Mouse (Mus musculus) spleen, embryonic (tissue): ENCODE measurements around the gene Gpr183.

Source experiments
- CTCF ChIA-PET: fragments of 350-600 bp; sonication (Branson Sonifier 250); formaldehyde crosslinking; loops from one replicate; lab custom pipeline; 2022; lab: Charles Lee

Gpr183 gene

GRCm38 (mm10) chr14:121912501-121912900 lies 52.5 kb downstream of the Gpr183 start:
- CTCF ChIA-PET: no interaction called here

GRCm38 (mm10) chr14:121909868-121910267 lies 55.1 kb downstream of the Gpr183 start:
- CTCF ChIA-PET: interaction anchor here (0.6 to 1.4 kb wide), 2 partner anchors 88 to 221 kb away, joined by 3 to 19 read pairs; no protein-coding TSS in a partner anchor

DNA sequence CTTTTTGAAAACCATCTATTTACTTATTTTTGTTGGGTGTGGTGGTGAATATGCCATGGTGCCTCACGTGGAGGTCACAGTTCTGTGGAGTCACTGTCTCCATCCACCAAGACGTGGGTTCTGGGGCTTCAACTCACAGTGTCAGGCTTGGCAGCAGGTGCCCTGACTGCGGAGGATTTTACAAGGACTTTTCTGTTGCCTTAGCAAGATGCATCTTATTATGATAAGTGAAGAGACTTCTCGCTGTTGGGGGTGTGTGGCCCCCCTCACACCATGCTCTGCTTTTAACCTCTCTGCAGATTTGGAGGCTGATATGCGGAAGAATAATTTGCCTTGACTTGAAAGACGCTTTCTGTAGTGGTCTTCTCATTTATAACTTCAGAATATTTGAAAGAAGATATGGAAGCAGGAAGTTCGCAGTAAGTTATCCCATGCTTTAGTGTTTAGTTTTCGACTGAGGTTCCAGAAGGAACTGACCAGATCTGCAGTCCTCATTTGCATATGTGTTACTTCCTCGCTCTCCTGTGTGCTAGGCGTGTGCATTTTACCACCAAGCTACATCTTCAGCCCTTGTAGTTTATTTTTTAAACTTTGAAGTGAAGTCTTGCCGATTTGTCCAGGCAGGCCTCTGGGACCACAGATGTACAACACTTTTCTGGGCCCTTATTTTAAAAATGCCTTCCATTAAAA lies 57.9 kb downstream of the Gpr183 start:
- CTCF ChIA-PET: no interaction called here

DNA sequence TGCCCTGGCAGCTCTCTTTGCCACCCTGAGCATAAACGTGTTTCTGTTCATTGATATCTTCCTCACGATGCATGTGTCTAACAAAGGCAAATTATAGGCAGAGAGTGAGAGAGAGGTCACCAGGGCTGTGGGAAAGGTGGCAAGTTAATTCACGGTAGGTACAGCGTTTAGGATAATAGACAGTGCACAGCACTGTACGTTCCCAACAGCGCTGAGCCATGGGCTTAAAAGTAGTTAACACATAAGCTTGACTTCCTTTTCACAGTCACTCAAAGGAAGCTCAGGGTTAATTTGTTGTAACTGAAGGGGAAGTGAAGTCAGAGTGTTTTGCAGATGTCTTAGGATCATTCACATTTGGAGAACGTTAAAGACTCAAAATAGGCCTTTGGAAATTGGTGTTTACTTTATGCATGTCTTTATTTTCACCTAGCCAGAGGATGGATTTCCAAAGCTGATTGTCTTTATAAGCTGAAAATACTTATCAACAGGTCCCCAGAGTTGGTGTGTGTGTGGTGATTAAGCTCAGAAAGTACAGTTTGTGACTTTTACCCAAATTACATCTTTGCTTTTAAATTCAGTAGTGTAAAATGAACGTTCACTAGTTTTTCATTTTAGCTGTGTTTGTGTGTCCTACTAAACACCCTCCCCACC lies 58.5 kb downstream of the Gpr183 start:
- CTCF ChIA-PET: interaction anchor here (0.9 kb wide), 1 partner anchor 10 kb away, joined by 3 read pairs; no protein-coding TSS in a partner anchor

- CTCF ChIA-PET: interaction anchor here (1.1 to 1.2 kb wide), 2 partner anchors 9 to 27 kb away, joined by 3 to 4 read pairs; partner anchors contain the start of gene Ubac2
These were observed 60.2 kb downstream of the Gpr183 start for GRCm38 (mm10) chr14:121904754-121905153.

DNA sequence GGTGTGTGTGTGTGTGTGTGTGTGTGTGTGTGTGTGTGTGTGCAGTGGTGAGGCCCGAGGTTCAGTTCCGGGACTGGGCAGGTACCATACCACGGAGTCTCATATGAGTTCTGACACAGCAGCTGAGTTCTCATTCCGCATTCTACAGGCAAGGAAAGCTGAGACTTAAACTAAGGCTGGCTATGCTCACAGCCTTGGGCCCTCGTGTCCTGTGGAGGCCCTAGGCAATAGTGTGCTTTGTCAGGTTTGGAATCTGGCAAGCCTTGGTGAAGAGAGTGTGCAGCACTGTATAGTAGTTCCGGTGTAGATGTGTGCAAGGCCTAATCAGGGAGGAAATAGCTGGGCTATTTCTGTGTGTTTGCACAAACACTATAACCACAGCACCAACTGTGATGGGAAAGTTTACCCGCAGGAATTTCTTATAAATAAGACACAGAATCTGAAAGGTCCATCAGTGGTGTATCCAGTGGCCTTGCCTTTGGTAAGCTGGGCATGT lies 61.6 kb downstream of the Gpr183 start:
- CTCF ChIA-PET: no interaction called here
